Mouse (Mus musculus) cerebellum, postnatal 36 days (tissue): Measurements from ENCODE around the gene Rpl18.

Source experiments
- DNase-seq, 2 experiments: peaks; one replicate each; pipeline ENCODE4 v3.0.0; 2021 to 2022; ENCODE audit warnings: mixed read lengths in 2 of 2

The Rpl18 gene

GRCm38 (mm10) chr7:45713881-45714520, 1.3 kb upstream of the Rpl18 start:
- DNase-seq: no peak

- no peak for DNase-seq
Measured at GRCm38 (mm10) chr7:45714630-45715089, 597 bp upstream of the Rpl18 start.

GRCm38 (mm10) chr7:45715741-45716459, 643 bp downstream of the Rpl18 start:
- no peak for DNase-seq

GRCm38 (mm10) chr7:45716460-45716857, 1.2 kb downstream of the Rpl18 start:
- DNase-seq: no peak

GRCm38 (mm10) chr7:45716952-45717917, 2.0 kb downstream of the Rpl18 start:
- DNase-seq: no peak

- peak; percentile 98 to 99 for DNase-seq
Measured at GRCm38 (mm10) chr7:45717918-45718297, 2.7 kb downstream of the Rpl18 start, which contains the start of gene Sphk2. Gene Sphk2, minus strand, starts transcription at chr7:45718002.

GRCm38 (mm10) chr7:45718331-45718730, 3.1 kb downstream of the Rpl18 start:
- no peak for DNase-seq

GRCm38 (mm10) chr7:45719180-45719579, 3.9 kb downstream of the Rpl18 start:
- DNase-seq: no peak

- no peak for DNase-seq
Measured at GRCm38 (mm10) chr7:45719738-45720412, 4.6 kb downstream of the Rpl18 start.

GRCm38 (mm10) chr7:45720413-45721233, 5.4 kb downstream of the Rpl18 start, which contains the start of gene Fam83e:
Gene Fam83e, plus strand, starts transcription at chr7:45721212.
- DNase-seq: no peak

- DNase-seq: no peak
Measured at GRCm38 (mm10) chr7:45721234-45721571, 5.9 kb downstream of the Rpl18 start.

- peak in 1 of 2 experiments; percentile 28 for DNase-seq
Measured at GRCm38 (mm10) chr7:45721642-45722347, 6.5 kb downstream of the Rpl18 start.

GRCm38 (mm10) chr7:45722348-45722713, 7.1 kb downstream of the Rpl18 start:
- DNase-seq: peak; percentile 42 to 55

GRCm38 (mm10) chr7:45723301-45723700, 8.0 kb downstream of the Rpl18 start:
- no peak for DNase-seq

- DNase-seq: no peak
Measured at GRCm38 (mm10) chr7:45723781-45724180, 8.5 kb downstream of the Rpl18 start.

GRCm38 (mm10) chr7:45725151-45725550, 9.9 kb downstream of the Rpl18 start:
- no peak for DNase-seq

- no peak for DNase-seq
Measured at GRCm38 (mm10) chr7:45725713-45726112, 10.5 kb downstream of the Rpl18 start, which contains the start of gene Spaca4. Gene Spaca4, minus strand, starts transcription at chr7:45725813.

- DNase-seq: no peak
Measured at GRCm38 (mm10) chr7:45726419-45726818, 11.2 kb downstream of the Rpl18 start.

- no peak for DNase-seq
Measured at GRCm38 (mm10) chr7:45727625-45728024, 12.4 kb downstream of the Rpl18 start.

GRCm38 (mm10) chr7:45730727-45731431, 15.6 kb downstream of the Rpl18 start:
- no peak for DNase-seq
